Mouse (Mus musculus): ENCODE measurements around the gene Rnf26. TPM values are rescaled to one million over a fixed set of nuclear protein-coding genes. Genes with fewer than 3 reads are reported as not detected.
A peak's percentile ranks its signal among the peaks of the same experiment; 100 is the strongest.
"Not testable (repeated sequence)": the region's sequence is repeated elsewhere in the genome, so short reads cannot be mapped to it uniquely, and the experiment has no call there.

Rnf26 gene
- total RNA-seq, 1 experiment: 19.9 TPM

GRCm38 (mm10) chr9:44115599-44115998, 2.3 kb upstream of the Rnf26 start:
- Histone ChIP-seq H3K4me1 (ENCODE audit: control insufficient read depth in 2 of 2, insufficient read depth in 2 of 2, low read length in 2 of 2, poor library complexity in 1 of 2) (peaks cover 0 to 11% of the 10 kb centered on the region in 2 experiments; a peak in 3 of 4 replicates), H3K27ac (ENCODE audit: insufficient read depth, low read depth, low read length, poor library complexity, severe bottlenecking) (no peak overlapping the region), H3K4me3 (ENCODE audit: insufficient read depth in 1 of 2, low read depth in 1 of 2, low read length in 2 of 2, poor library complexity in 1 of 2, severe bottlenecking in 1 of 2) (no peak overlapping the region), H3K36me3 (ENCODE audit: control insufficient read depth, insufficient read depth, low read length, poor library complexity, severe bottlenecking) (no peaks in the 10 kb centered on the region), H3K9ac (ENCODE audit: insufficient read depth, low read depth, low read length, poor library complexity, severe bottlenecking) (no peak overlapping the region), H3K9me3 (ENCODE audit: control insufficient read depth, insufficient read depth, low read depth, low read length) (no peaks in the 10 kb centered on the region)
- no peak for DNase-seq (ENCODE audit: low read depth, low spot score)
- TF ChIP-seq HCFC1 (IDR thresholded peaks at IDR 0.05; ENCODE audit: borderline replicate concordance, insufficient read depth, low read length): no peak
- no peak for TF ChIP-seq ZNF384 (IDR thresholded peaks at IDR 0.05; ENCODE audit: low read depth, low read length)
- no peak for TF ChIP-seq MAFK (IDR thresholded peaks at IDR 0.05; ENCODE audit: insufficient read depth, low read depth, low read length)
- no peak for TF ChIP-seq ZC3H11A (IDR thresholded peaks at IDR 0.05; ENCODE audit: borderline replicate concordance, low read depth, low read length)
- TF ChIP-seq CHD2 (IDR thresholded peaks at IDR 0.05; ENCODE audit: low read depth, low read length): no peak
- in situ Hi-C loops (cut with MboI; ENCODE audit: low sequenced_read_pairs in 2 of 2, unreplicated experiment in 2 of 2): no loop called here

GRCm38 (mm10) chr9:44114453-44114852, 1.1 kb upstream of the Rnf26 start:
- Histone ChIP-seq H3K4me1 (ENCODE audit: control insufficient read depth in 2 of 2, insufficient read depth in 2 of 2, low read length in 2 of 2, poor library complexity in 1 of 2) (peaks cover 0 to 11% of the 10 kb centered on the region in 2 experiments; a peak in 3 of 4 replicates), H3K4me3 (ENCODE audit: insufficient read depth in 1 of 2, low read depth in 1 of 2, low read length in 2 of 2, poor library complexity in 1 of 2, severe bottlenecking in 1 of 2) (no peak overlapping the region), H3K36me3 (ENCODE audit: control insufficient read depth, insufficient read depth, low read length, poor library complexity, severe bottlenecking) (peaks cover 4% of the 10 kb centered on the region; the same call in 1 of the 2 replicates), H3K9ac (ENCODE audit: insufficient read depth, low read depth, low read length, poor library complexity, severe bottlenecking) (no peak overlapping the region; the same call in 1 of the 2 replicates), H3K27ac (ENCODE audit: insufficient read depth, low read depth, low read length, poor library complexity, severe bottlenecking) (no peak overlapping the region), H3K9me3 (ENCODE audit: control insufficient read depth, insufficient read depth, low read depth, low read length) (no peaks in the 10 kb centered on the region)
- DNase-seq (ENCODE audit: low read depth, low spot score): no peak
- TF ChIP-seq MAFK (IDR thresholded peaks at IDR 0.05; ENCODE audit: insufficient read depth, low read depth, low read length) (no peak), ZNF384 (IDR thresholded peaks at IDR 0.05; ENCODE audit: low read depth, low read length) (no peak), CHD2 (IDR thresholded peaks at IDR 0.05; ENCODE audit: low read depth, low read length) (no peak), ZC3H11A (IDR thresholded peaks at IDR 0.05; ENCODE audit: borderline replicate concordance, low read depth, low read length) (no peak), HCFC1 (IDR thresholded peaks at IDR 0.05; ENCODE audit: borderline replicate concordance, insufficient read depth, low read length) (no peak)
- in situ Hi-C loops (cut with MboI; ENCODE audit: low sequenced_read_pairs in 2 of 2, unreplicated experiment in 2 of 2): no loop called here

GRCm38 (mm10) chr9:44111909-44112308, 1.4 kb downstream of the Rnf26 start:
- DNase-seq (ENCODE audit: low read depth, low spot score); in situ Hi-C loops (cut with MboI; ENCODE audit: low sequenced_read_pairs in 2 of 2, unreplicated experiment in 2 of 2); H3K9ac ChIP-seq (ENCODE audit: insufficient read depth, low read depth, low read length, poor library complexity, severe bottlenecking); H3K9me3 ChIP-seq (ENCODE audit: control insufficient read depth, insufficient read depth, low read depth, low read length); H3K4me3 ChIP-seq (ENCODE audit: insufficient read depth in 1 of 2, low read depth in 1 of 2, low read length in 2 of 2, poor library complexity in 1 of 2, severe bottlenecking in 1 of 2); H3K27ac ChIP-seq (ENCODE audit: insufficient read depth, low read depth, low read length, poor library complexity, severe bottlenecking): not testable (repeated sequence)
- H3K4me1 ChIP-seq (ENCODE audit: control insufficient read depth in 2 of 2, insufficient read depth in 2 of 2, low read length in 2 of 2, poor library complexity in 1 of 2): peaks cover 0 to 29% of the 10 kb centered on the region in 2 experiments; a peak in 3 of 4 replicates
- H3K36me3 ChIP-seq (ENCODE audit: control insufficient read depth, insufficient read depth, low read length, poor library complexity, severe bottlenecking): peaks cover 11% of the 10 kb centered on the region; the same call in 1 of the 2 replicates

- no peak for DNase-seq (ENCODE audit: low read depth, low spot score)
- Histone ChIP-seq H3K27ac (ENCODE audit: insufficient read depth, low read depth, low read length, poor library complexity, severe bottlenecking) (no peak overlapping the region), H3K9ac (ENCODE audit: insufficient read depth, low read depth, low read length, poor library complexity, severe bottlenecking) (no peak overlapping the region), H3K4me3 (ENCODE audit: insufficient read depth in 1 of 2, low read depth in 1 of 2, low read length in 2 of 2, poor library complexity in 1 of 2, severe bottlenecking in 1 of 2) (no peak overlapping the region), H3K4me1 (ENCODE audit: control insufficient read depth in 2 of 2, insufficient read depth in 2 of 2, low read length in 2 of 2, poor library complexity in 1 of 2) (peaks cover 0 to 23% of the 10 kb centered on the region in 2 experiments; a peak in 3 of 4 replicates), H3K9me3 (ENCODE audit: control insufficient read depth, insufficient read depth, low read depth, low read length) (no peaks in the 10 kb centered on the region), H3K36me3 (ENCODE audit: control insufficient read depth, insufficient read depth, low read length, poor library complexity, severe bottlenecking) (peaks cover 17% of the 10 kb centered on the region; the same call in 1 of the 2 replicates)
- in situ Hi-C loops (cut with MboI; ENCODE audit: low sequenced_read_pairs in 2 of 2, unreplicated experiment in 2 of 2): no loop called here
- no peak for TF ChIP-seq CHD2 (IDR thresholded peaks at IDR 0.05; ENCODE audit: low read depth, low read length)
- TF ChIP-seq MAFK (IDR thresholded peaks at IDR 0.05; ENCODE audit: insufficient read depth, low read depth, low read length): no peak
- TF ChIP-seq HCFC1 (IDR thresholded peaks at IDR 0.05; ENCODE audit: borderline replicate concordance, insufficient read depth, low read length): no peak
- no peak for TF ChIP-seq ZNF384 (IDR thresholded peaks at IDR 0.05; ENCODE audit: low read depth, low read length)
- TF ChIP-seq ZC3H11A (IDR thresholded peaks at IDR 0.05; ENCODE audit: borderline replicate concordance, low read depth, low read length): peak; percentile 22; the same call in 1 of the 2 replicates
Observed at GRCm38 (mm10) chr9:44109360-44110095, 3.8 kb downstream of the Rnf26 start.
